Mouse (Mus musculus): Measurements from ENCODE around the gene Ncf1. TPM values are rescaled to one million over a fixed set of nuclear protein-coding genes. Genes with fewer than 3 reads are reported as not detected.

The Ncf1 gene
- polyA plus RNA-seq, 1 experiment, result 0.16 TPM

GRCm38 (mm10) chr5:134225110-134225901, 4.1 kb downstream of the Ncf1 start:
- TF ChIP-seq TAL1 (IDR thresholded peaks at IDR 0.05; ENCODE audit: low read length), result no peak
- no peak for TF ChIP-seq GATA1 (IDR thresholded peaks at IDR 0.05; ENCODE audit: low read length)
- Histone ChIP-seq H3K9me3 (ENCODE audit: control insufficient read depth, low read length) (no peaks in the 10 kb centered on the region), H3K4me1 (ENCODE audit: control insufficient read depth) (peaks cover 4% of the 10 kb centered on the region; the same call in 1 of the 2 replicates)

GRCm38 (mm10) chr5:134221708-134222150, 7.7 kb downstream of the Ncf1 start:
- Histone ChIP-seq H3K36me3 (ENCODE audit: control insufficient read depth) (no peaks in the 10 kb centered on the region), H3K9me3 (ENCODE audit: control insufficient read depth, low read length) (peaks cover under 1% of the 10 kb centered on the region; the same call in 1 of the 2 replicates), H3K4me1 (ENCODE audit: control insufficient read depth) (peaks cover 4% of the 10 kb centered on the region; the same call in 1 of the 2 replicates), H3K4me3 (replicated peaks) (no peak overlapping the region), H3K27me3 (ENCODE audit: control insufficient read depth) (peaks cover 26% of the 10 kb centered on the region)
- TF ChIP-seq GATA1 (IDR thresholded peaks at IDR 0.05; ENCODE audit: low read length), result no peak
- no peak for TF ChIP-seq TAL1 (IDR thresholded peaks at IDR 0.05; ENCODE audit: low read length)

More at GRCm38 (mm10) chr5:134225110-134225901, 4.1 kb downstream of the Ncf1 start:
- H3K4me3 ChIP-seq (replicated peaks), result no peak overlapping the region
- no peaks in the 10 kb centered on the region for H3K36me3 ChIP-seq (ENCODE audit: control insufficient read depth)
- H3K27me3 ChIP-seq (ENCODE audit: control insufficient read depth), result peaks cover 26% of the 10 kb centered on the region

- H3K4me3 ChIP-seq (replicated peaks), result no peak overlapping the region
- peaks cover 4% of the 10 kb centered on the region; the same call in 1 of the 2 replicates for H3K4me1 ChIP-seq (ENCODE audit: control insufficient read depth)
- no peaks in the 10 kb centered on the region for H3K36me3 ChIP-seq (ENCODE audit: control insufficient read depth)
- no peak for TF ChIP-seq GATA1 (IDR thresholded peaks at IDR 0.05; ENCODE audit: low read length)
- TF ChIP-seq TAL1 (IDR thresholded peaks at IDR 0.05; ENCODE audit: low read length), result no peak
- peaks cover 3% of the 10 kb centered on the region; the same call in 1 of the 2 replicates for H3K9me3 ChIP-seq (ENCODE audit: control insufficient read depth, low read length)
- peaks cover 26% of the 10 kb centered on the region for H3K27me3 ChIP-seq (ENCODE audit: control insufficient read depth)
These were observed 8.1 kb downstream of the Ncf1 start for GRCm38 (mm10) chr5:134221278-134221677.

GRCm38 (mm10) chr5:134217900-134218299, 11.5 kb downstream of the Ncf1 start:
- Histone ChIP-seq H3K4me3 (replicated peaks) (no peak overlapping the region), H3K27me3 (ENCODE audit: control insufficient read depth) (peaks cover 20% of the 10 kb centered on the region), H3K36me3 (ENCODE audit: control insufficient read depth) (no peaks in the 10 kb centered on the region), H3K9me3 (ENCODE audit: control insufficient read depth, low read length) (peaks cover 3% of the 10 kb centered on the region; the same call in 1 of the 2 replicates), H3K4me1 (ENCODE audit: control insufficient read depth) (0 out of 2 replicates have a peak, but pooled peaks cover 2% of the 10 kb centered on the region)
- TF ChIP-seq GATA1 (IDR thresholded peaks at IDR 0.05; ENCODE audit: low read length), result no peak

- no peak overlapping the region for H3K4me3 ChIP-seq (replicated peaks)
- H3K4me1 ChIP-seq (ENCODE audit: control insufficient read depth), result no peaks in the 10 kb centered on the region
- no peaks in the 10 kb centered on the region for H3K36me3 ChIP-seq (ENCODE audit: control insufficient read depth)
- TF ChIP-seq TAL1 (IDR thresholded peaks at IDR 0.05; ENCODE audit: low read length) (no peak), GATA1 (IDR thresholded peaks at IDR 0.05; ENCODE audit: low read length) (no peak)
- H3K27me3 ChIP-seq (ENCODE audit: control insufficient read depth), result no peaks in the 10 kb centered on the region
- H3K9me3 ChIP-seq (ENCODE audit: control insufficient read depth, low read length), result peaks cover 3% of the 10 kb centered on the region; the same call in 1 of the 2 replicates
These were observed 15.2 kb downstream of the Ncf1 start for GRCm38 (mm10) chr5:134214021-134214806.

- TF ChIP-seq GATA1 (IDR thresholded peaks at IDR 0.05; ENCODE audit: low read length) (no peak), TAL1 (IDR thresholded peaks at IDR 0.05; ENCODE audit: low read length) (no peak)
- H3K4me3 ChIP-seq (replicated peaks), result no peak overlapping the region
- H3K36me3 ChIP-seq (ENCODE audit: control insufficient read depth), result no peaks in the 10 kb centered on the region
- H3K9me3 ChIP-seq (ENCODE audit: control insufficient read depth, low read length), result 0 out of 2 replicates have a peak, but pooled peaks cover 3% of the 10 kb centered on the region
- no peaks in the 10 kb centered on the region for H3K27me3 ChIP-seq (ENCODE audit: control insufficient read depth)
- no peaks in the 10 kb centered on the region for H3K4me1 ChIP-seq (ENCODE audit: control insufficient read depth)
These were observed 19.4 kb downstream of the Ncf1 start for GRCm38 (mm10) chr5:134209931-134210554.

GRCm38 (mm10) chr5:134206721-134207120, 22.7 kb downstream of the Ncf1 start:
- H3K36me3 ChIP-seq (ENCODE audit: control insufficient read depth), result peaks cover 7% of the 10 kb centered on the region
- H3K9me3 ChIP-seq (ENCODE audit: control insufficient read depth, low read length), result 0 out of 2 replicates have a peak, but pooled peaks cover 3% of the 10 kb centered on the region
- no peaks in the 10 kb centered on the region for H3K27me3 ChIP-seq (ENCODE audit: control insufficient read depth)
- TF ChIP-seq TAL1 (IDR thresholded peaks at IDR 0.05; ENCODE audit: low read length) (no peak), GATA1 (IDR thresholded peaks at IDR 0.05; ENCODE audit: low read length) (no peak)
- H3K4me3 ChIP-seq (replicated peaks), result no peak overlapping the region
- no peaks in the 10 kb centered on the region for H3K4me1 ChIP-seq (ENCODE audit: control insufficient read depth)

GRCm38 (mm10) chr5:134193664-134194063, 35.8 kb downstream of the Ncf1 start:
- no peak for TF ChIP-seq TAL1 (IDR thresholded peaks at IDR 0.05; ENCODE audit: low read length)
- TF ChIP-seq GATA1 (IDR thresholded peaks at IDR 0.05; ENCODE audit: low read length), result no peak
- H3K4me3 ChIP-seq (replicated peaks), result no peak overlapping the region
- H3K4me1 ChIP-seq (ENCODE audit: control insufficient read depth), result no peaks in the 10 kb centered on the region; the same call in 1 of the 2 replicates
- no peaks in the 10 kb centered on the region for H3K9me3 ChIP-seq (ENCODE audit: control insufficient read depth, low read length)
- no peaks in the 10 kb centered on the region for H3K27me3 ChIP-seq (ENCODE audit: control insufficient read depth)
- peaks cover 16% of the 10 kb centered on the region for H3K36me3 ChIP-seq (ENCODE audit: control insufficient read depth)

All from erythroblast, embryonic 14.5 days (primary cell).